Mouse (Mus musculus): Measurements from ENCODE around the gene Tubg1.

GRCm38 (mm10) chr11:101166357-101166756 is 46.6 kb downstream of the Tubg1 start:
- TF ChIP-seq CTCF (IDR thresholded peaks at IDR 0.05; ENCODE audit: low read depth, low read length) (no peak), POLR2A (IDR thresholded peaks at IDR 0.05; ENCODE audit: borderline replicate concordance, low read depth, low read length) (no peak)
